Mouse (Mus musculus) embryonic fibroblast, embryonic 13.5 days (primary cell): ENCODE data around the gene Gsx1.

ENCODE experiments used
- CTCF ChIP-seq: IDR thresholded peaks from 2 replicates; pipeline ENCODE4 v1.5.1; 2011; ENCODE audit warnings: mild to moderate bottlenecking, control low read depth, low read length, moderate library complexity, borderline replicate concordance; ENCODE audit not compliant: insufficient read depth
- POLR2A ChIP-seq: IDR thresholded peaks from 2 replicates; pipeline ENCODE4 v1.6.1; 2011; ENCODE audit warnings: low read depth, mild to moderate bottlenecking, control low read depth, low read length, moderate library complexity

GRCm38 (mm10) chr5:147189836-147190602 lies 1.5 kb downstream of the Gsx1 start:
- no peak for TF ChIP-seq CTCF
- TF ChIP-seq POLR2A: no peak
